Mouse (Mus musculus): ENCODE results near the gene Becn1. TPM values are rescaled to one million over a fixed set of nuclear protein-coding genes. Genes with fewer than 3 reads are reported as not detected.
"Not testable (repeated sequence)": the region's sequence is repeated elsewhere in the genome, so short reads cannot be mapped to it uniquely, and the experiment has no call there.

Gene Becn1
- 178 and 194 TPM in 2 replicates for polyA plus RNA-seq (2015; fragmentation: Nextera tagmentation; extraction: Ambion mirVana)

DNA sequence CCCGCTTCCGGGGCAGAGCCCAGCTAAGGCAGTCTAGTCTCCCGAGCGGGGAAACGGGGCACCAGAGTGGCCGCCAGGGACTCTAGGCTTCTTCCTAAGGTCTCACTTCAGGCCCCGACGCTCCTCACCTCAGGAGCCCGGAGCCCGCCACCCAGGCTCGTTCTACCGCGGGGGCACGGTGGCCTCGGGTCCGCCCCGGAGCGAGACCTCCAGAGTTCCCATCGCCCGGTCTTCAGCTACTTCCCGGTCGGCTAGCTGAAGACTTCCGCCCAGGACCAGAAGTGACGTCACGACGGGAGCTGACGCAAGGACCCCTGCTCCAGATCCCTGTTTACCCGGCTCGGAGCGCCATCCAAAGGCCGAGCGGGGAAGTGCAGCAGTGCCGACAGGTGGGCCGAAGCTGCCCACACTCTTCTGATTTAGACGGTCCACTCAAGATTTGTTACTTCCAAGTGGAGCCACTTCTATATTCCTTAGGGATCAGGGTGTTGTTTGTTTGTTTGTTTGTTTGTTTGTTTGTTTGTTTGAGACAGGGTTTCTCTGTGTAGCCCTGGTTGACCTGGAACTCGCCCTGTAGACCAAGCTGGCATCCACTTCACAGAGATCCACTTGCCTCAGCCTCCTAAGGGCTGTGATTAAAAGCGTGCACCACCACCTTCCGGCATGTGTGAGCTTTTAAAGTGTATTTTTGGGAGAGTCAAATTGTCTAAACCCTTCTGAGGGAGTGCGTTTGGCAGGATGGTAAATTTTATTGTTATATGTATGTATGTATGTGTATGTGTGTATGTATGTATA is at the start of gene Becn1:
TSS of gene Becn1 (minus strand) at position 283 of the 795 bp plus-strand sequence.
- peak; percentile 97 for ATAC-seq
- H3K27ac ChIP-seq, result peak within 1 kb of the TSS; percentile 55
- no peaks in the 10 kb centered on the region for H3K9me3 ChIP-seq
- peaks cover 23% of the 10 kb centered on the region for H3K36me3 ChIP-seq
- H3K4me1 ChIP-seq (replicated peaks), result peaks cover 23% of the 10 kb centered on the region
- no peaks in the 10 kb centered on the region for H3K27me3 ChIP-seq
- WGBS, result 8% methylated on average over 39 of the region's 39 CpGs
- H3K4me2 ChIP-seq (replicated peaks), result peak within 1 kb of the TSS; percentile 83
- H3K4me3 ChIP-seq (replicated peaks), result peak within 1 kb of the TSS; percentile 90
- peak within 1 kb of the TSS; percentile 90 for H3K9ac ChIP-seq (replicated peaks)

DNA sequence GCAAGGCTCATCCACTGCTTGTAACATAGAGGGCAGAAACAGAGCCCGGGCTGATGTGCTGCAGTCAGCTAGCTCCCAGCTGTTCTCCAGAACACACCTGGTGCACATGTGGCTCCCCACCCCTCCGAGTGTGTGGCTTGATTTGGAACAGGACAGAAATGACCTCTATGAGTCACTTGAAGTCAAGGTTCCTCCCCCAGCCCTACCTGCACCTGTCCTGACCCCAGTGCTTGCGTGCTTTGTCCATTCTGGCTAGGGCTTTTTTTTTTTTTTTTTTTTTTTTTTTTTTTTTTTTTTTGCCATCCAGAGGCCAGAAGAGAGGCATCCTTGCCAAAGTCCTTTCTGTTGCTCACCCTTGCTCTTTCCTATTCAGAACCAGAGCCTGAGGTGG is 49.6 kb upstream of the Becn1 start:
- WGBS, result 83% methylated on average over 3 of the region's 3 CpGs
- ATAC-seq, result no peak
- H3K4me1 ChIP-seq (replicated peaks), result no peaks in the 10 kb centered on the region
- H3K36me3 ChIP-seq, result no peaks in the 10 kb centered on the region
- H3K4me3 ChIP-seq (replicated peaks), result no peak overlapping the region
- no peak overlapping the region for H3K4me2 ChIP-seq (replicated peaks)
- no peak overlapping the region for H3K9ac ChIP-seq (replicated peaks)
- no peak overlapping the region for H3K27ac ChIP-seq
- H3K27me3 ChIP-seq, result no peaks in the 10 kb centered on the region
- no peaks in the 10 kb centered on the region for H3K9me3 ChIP-seq

DNA sequence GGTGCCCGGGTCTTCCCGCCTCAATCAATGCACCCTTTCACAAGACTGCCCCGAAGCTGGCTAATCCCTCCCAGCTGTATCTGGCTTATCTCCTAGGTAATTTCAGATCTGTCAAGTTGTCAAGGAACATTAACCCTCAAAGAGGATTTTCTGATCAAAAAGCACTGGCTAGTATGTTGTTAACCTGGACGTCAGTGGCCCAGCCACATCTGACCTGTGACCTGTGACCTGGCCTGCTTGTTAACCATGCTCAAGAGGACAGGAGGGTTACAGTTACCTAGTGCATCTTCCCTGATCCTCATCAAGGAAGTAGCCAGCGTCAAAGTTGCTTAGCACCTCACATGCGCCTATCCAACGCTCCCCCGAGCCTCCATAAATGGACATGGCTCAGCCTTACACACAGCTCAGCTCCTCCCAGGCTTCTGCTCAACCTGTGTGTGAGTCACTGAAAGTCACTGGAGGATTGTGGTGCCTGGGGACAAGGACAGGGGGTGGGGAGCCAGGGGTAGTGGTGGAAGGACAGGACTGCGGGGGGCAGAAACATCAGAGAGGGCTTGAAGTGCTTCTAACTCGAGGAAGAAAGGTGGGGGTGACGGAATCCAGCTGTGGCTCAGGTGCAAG is 49.1 kb upstream of the Becn1 start:
- no peak overlapping the region for H3K4me2 ChIP-seq (replicated peaks)
- no peaks in the 10 kb centered on the region for H3K27me3 ChIP-seq
- H3K27ac ChIP-seq, result no peak overlapping the region
- no peaks in the 10 kb centered on the region for H3K4me1 ChIP-seq (replicated peaks)
- no peak overlapping the region for H3K9ac ChIP-seq (replicated peaks)
- H3K36me3 ChIP-seq, result no peaks in the 10 kb centered on the region
- no peaks in the 10 kb centered on the region for H3K9me3 ChIP-seq
- WGBS, result 53% methylated on average over 11 of the region's 11 CpGs
- no peak for ATAC-seq
- H3K4me3 ChIP-seq (replicated peaks), result no peak overlapping the region

DNA sequence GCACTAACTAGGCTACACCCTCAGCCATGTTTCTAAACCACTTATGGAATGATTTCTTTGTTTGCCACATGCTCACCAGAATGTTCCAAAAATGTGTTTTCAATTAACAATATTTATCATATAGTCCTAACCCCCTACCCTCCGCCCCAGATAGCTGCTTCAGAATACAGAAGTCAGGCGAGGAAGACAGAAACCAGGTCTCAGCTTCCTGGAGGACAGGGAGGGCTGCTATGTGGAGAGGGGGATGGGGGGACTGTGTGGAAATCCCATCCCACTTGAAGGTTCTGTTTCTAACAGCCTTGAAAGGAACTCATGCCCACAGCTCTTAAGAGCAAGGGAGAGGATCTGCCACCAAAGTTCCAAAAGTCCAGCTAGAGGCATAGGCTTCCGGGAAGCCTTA is 47.1 kb upstream of the Becn1 start:
- WGBS, result 86% methylated on average over 3 of the region's 3 CpGs
- Histone ChIP-seq H3K36me3 (no peaks in the 10 kb centered on the region), H3K4me1 (replicated peaks) (no peaks in the 10 kb centered on the region), H3K9me3 (no peaks in the 10 kb centered on the region), H3K27me3 (no peaks in the 10 kb centered on the region), H3K9ac (replicated peaks) (no peak overlapping the region), H3K4me2 (replicated peaks) (no peak overlapping the region), H3K4me3 (replicated peaks) (no peak overlapping the region), H3K27ac (no peak overlapping the region)
- no peak for ATAC-seq

DNA sequence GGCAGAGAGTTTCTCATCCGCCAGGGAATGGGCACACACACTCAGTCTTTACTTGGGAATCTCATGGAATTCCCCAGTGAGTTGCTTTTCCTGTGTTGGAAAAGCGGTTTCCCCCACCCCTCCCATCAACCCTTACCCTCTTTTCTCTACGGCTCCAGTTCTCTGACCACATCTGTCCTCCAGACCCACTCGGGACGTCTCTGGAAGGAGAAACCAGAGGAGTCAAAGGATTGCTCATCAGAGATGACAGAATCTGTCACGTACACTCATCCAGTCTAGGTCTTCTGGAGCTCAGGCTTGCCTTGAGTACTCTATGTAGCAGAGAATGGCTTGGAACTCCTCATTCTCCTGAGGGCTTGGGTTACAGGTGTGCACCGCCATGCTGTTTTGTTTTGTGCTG is 46.7 kb upstream of the Becn1 start:
- H3K4me1 ChIP-seq (replicated peaks), result no peaks in the 10 kb centered on the region
- H3K9me3 ChIP-seq, result no peaks in the 10 kb centered on the region
- H3K4me2 ChIP-seq (replicated peaks), result no peak overlapping the region
- no peak for ATAC-seq
- H3K4me3 ChIP-seq (replicated peaks), result no peak overlapping the region
- H3K36me3 ChIP-seq, result no peaks in the 10 kb centered on the region
- WGBS, result 75% methylated on average over 7 of the region's 7 CpGs
- no peak overlapping the region for H3K27ac ChIP-seq
- no peaks in the 10 kb centered on the region for H3K27me3 ChIP-seq
- no peak overlapping the region for H3K9ac ChIP-seq (replicated peaks)

DNA sequence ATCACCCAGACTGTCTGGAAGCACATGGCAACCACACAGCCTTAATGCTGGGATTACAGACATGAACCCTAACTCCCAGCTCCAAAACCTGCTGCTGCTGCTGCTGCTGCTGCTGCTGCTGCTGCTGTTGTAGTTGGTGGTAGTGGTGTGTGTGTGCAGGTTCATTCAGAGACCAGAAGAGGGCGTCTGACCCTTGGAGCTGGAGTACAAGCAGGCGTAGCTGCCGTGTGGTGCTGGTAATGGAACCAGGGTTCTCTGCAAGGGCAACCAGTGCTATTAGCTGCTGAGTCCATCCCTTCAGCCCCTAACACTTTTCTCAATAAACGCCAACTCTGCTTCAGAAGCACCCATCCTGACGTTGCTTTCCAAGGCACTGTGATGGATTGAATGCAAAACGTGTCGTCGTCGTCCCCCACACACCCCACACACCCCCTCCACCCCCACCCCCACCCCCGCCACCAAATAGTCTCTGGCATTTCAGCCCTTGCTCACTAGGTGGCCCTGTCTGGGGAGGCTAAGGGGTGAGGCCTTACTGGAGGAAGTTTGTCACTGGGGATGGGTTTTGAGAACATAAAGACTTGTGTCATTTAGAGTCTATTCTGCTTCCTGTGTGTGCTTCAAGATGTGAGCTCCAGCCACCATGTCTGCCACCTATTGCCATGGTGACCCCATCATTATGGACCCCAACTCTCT is 45.1 kb upstream of the Becn1 start:
- WGBS, result 80% methylated on average over 10 of the region's 10 CpGs
- no peaks in the 10 kb centered on the region for H3K27me3 ChIP-seq
- no peaks in the 10 kb centered on the region for H3K9me3 ChIP-seq

DNA sequence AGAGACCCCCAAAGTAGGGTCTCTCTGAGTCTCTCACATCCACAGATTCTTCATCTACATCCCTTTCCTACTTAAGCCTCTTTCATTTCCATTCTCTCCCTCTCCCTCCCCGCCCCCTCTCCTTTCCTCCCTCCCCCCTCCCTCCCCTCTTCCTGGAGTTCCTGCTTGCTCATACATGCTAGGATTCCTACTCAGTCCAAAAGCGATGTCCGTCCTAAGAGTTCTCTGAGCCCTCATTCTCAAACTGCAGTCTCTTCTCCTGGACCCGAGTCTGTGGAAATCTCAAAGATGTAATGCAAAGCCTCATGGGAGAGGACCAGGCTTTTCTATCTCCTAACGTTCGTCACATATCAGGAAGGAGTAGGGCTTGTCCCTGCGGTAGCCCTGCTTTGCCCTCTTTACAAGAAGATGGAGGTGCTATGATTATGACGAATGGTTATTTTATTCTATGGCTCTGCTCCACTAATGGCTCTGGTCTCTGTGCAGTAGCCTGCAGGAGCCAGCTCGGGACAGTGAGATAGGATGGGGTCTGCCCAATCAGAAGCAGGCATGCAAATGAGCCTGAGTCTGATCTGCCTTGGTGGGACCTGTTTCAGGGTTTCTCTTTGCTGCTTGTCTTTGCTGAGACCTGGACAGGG is 36.2 kb upstream of the Becn1 start:
- Histone ChIP-seq H3K4me2 (replicated peaks) (peak overlapping the region; percentile 67), H3K4me1 (replicated peaks) (peaks cover 25% of the 10 kb centered on the region), H3K36me3 (no peaks in the 10 kb centered on the region), H3K27ac (peak overlapping the region; percentile 68), H3K27me3 (no peaks in the 10 kb centered on the region), H3K9ac (replicated peaks) (peak overlapping the region; percentile 56; the same call in 1 of the 2 replicates), H3K9me3 (no peaks in the 10 kb centered on the region), H3K4me3 (replicated peaks) (peak overlapping the region; percentile 40)
- WGBS, result 1% methylated on average over 9 of the region's 9 CpGs
- ATAC-seq, result peak; percentile 96

More for the DNA sequence above, 45.1 kb upstream of the Becn1 start:
- Histone ChIP-seq H3K4me1 (replicated peaks) (no peaks in the 10 kb centered on the region), H3K4me3 (replicated peaks) (no peak overlapping the region), H3K27ac (no peak overlapping the region), H3K4me2 (replicated peaks) (no peak overlapping the region), H3K9ac (replicated peaks) (no peak overlapping the region), H3K36me3 (no peaks in the 10 kb centered on the region)
- no peak for ATAC-seq

DNA sequence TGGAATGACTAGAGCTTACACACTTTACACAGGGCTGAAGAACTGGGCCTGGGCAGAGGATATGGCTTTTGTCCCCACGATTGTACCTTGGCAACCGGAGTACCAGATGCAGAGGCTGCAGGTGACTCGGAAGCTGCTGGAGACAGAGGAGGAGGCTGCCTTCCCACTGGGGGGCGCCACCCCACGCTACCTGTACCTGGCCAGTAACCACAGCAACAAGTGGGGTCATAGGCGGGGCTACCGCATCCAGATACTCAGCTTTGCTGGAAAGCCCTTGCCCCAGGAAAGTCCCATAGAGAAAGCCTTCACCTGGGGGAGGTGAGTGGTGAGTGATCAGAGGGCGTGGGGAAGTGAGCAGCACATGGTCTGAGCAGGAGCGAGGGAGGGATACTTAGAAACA is 33.6 kb upstream of the Becn1 start:
- H3K36me3 ChIP-seq, result no peaks in the 10 kb centered on the region
- H3K9ac ChIP-seq (replicated peaks), result no peak overlapping the region
- no peak overlapping the region for H3K4me3 ChIP-seq (replicated peaks)
- ATAC-seq, result no peak
- no peaks in the 10 kb centered on the region for H3K27me3 ChIP-seq
- peaks cover 25% of the 10 kb centered on the region for H3K4me1 ChIP-seq (replicated peaks)
- no peak overlapping the region for H3K27ac ChIP-seq
- 87% methylated on average over 9 of the region's 9 CpGs for WGBS
- H3K4me2 ChIP-seq (replicated peaks), result no peak overlapping the region
- H3K9me3 ChIP-seq, result no peaks in the 10 kb centered on the region

DNA sequence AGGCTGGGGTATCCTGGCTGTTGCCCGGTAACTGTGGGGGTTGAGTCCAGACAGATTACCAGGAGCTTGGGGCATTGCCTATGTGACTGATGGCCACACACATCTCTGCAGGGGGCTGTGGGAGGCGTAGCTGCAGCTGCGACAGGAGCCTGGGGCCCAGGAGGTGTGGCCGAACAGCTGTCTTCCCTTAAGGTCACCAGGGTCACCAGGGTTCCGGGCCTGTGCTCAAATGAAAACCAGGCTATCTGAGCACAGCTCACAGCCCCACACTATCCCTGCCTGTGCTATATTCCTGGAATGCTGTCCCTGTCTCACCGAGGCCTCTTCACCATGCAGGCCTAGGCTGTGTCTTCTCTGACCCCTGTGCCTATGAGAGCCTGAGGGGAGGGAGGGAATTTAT is 32.4 kb upstream of the Becn1 start:
- Histone ChIP-seq H3K27me3 (no peaks in the 10 kb centered on the region), H3K4me2 (replicated peaks) (no peak overlapping the region), H3K27ac (no peak overlapping the region), H3K4me3 (replicated peaks) (no peak overlapping the region), H3K36me3 (no peaks in the 10 kb centered on the region), H3K4me1 (replicated peaks) (peaks cover 25% of the 10 kb centered on the region), H3K9me3 (no peaks in the 10 kb centered on the region), H3K9ac (replicated peaks) (no peak overlapping the region)
- no peak for ATAC-seq
- 3% methylated on average over 6 of the region's 6 CpGs for WGBS

DNA sequence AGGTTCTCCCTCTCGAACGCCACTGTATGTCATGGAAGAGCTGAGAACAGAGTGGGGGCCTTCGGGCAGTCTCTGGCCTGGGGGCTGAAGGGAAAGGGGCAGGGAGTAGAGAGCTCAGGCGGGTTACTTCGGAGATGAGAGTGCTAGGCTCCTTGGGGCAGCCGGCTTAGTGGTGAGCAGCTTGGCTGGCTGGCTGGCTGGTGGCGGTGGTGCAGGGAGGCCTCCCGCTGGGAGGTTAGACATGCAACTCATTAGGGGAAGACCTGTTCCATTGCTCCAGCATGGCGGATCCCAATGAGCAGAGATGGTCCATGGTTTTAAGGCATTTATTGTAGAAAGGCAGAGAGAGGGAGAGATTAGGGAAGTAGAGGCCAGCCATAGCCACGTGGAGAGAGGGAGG is 31.9 kb upstream of the Becn1 start:
- no peak overlapping the region for H3K4me3 ChIP-seq (replicated peaks)
- H3K4me2 ChIP-seq (replicated peaks), result no peak overlapping the region
- no peak overlapping the region for H3K9ac ChIP-seq (replicated peaks)
- H3K27ac ChIP-seq, result no peak overlapping the region
- ATAC-seq, result no peak
- peaks cover 25% of the 10 kb centered on the region for H3K4me1 ChIP-seq (replicated peaks)
- no peaks in the 10 kb centered on the region for H3K36me3 ChIP-seq
- H3K27me3 ChIP-seq, result no peaks in the 10 kb centered on the region
- 22% methylated on average over 10 of the region's 10 CpGs for WGBS
- H3K9me3 ChIP-seq, result no peaks in the 10 kb centered on the region

DNA sequence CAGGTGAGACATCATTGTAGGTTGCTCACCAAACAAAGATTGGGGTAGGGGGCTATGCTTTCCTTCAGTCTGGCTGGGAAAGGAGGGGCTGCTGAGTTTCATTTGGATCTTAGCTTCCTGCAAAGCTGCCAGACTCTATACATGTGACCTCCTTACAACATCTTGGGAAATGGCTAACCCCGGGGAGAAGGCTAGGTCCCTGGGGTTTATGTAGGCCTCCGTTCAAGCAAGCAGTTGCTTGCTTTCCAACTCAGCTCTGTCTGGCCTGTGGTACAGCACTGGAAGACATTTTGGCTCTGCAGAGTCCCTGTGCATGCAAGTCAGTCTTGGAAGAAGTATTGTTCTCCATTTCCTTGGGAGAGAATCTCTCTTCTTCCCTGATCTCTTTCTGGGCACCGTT is 30.5 kb upstream of the Becn1 start:
- 88% methylated on average over 3 of the region's 3 CpGs for WGBS
- H3K4me3 ChIP-seq (replicated peaks), result no peak overlapping the region
- H3K4me1 ChIP-seq (replicated peaks), result peaks cover 14% of the 10 kb centered on the region
- no peak overlapping the region for H3K9ac ChIP-seq (replicated peaks)
- H3K27me3 ChIP-seq, result no peaks in the 10 kb centered on the region
- no peaks in the 10 kb centered on the region for H3K9me3 ChIP-seq
- H3K27ac ChIP-seq, result no peak overlapping the region
- ATAC-seq, result no peak
- no peaks in the 10 kb centered on the region for H3K36me3 ChIP-seq
- no peak overlapping the region for H3K4me2 ChIP-seq (replicated peaks)

DNA sequence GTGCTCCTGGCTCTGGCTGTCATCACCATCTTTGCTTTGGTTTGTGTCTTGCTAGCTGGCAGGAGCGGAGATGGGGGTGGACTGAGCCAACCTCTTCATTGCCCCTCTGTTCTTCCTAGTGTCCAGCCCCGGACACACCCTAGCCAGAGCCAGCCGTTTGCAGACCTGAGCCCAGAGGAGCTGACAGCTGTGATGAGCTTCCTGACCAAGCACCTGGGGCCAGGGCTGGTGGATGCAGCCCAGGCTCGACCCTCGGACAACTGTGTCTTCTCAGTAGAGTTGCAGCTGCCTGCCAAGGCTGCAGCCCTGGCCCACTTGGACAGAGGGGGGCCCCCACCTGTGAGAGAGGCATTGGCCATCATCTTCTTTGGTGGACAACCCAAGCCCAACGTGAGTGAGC is 28.9 kb upstream of the Becn1 start:
- not testable (repeated sequence) for H3K4me2 ChIP-seq (replicated peaks); H3K4me1 ChIP-seq (replicated peaks); H3K9ac ChIP-seq (replicated peaks); H3K9me3 ChIP-seq; H3K4me3 ChIP-seq (replicated peaks); H3K27ac ChIP-seq; H3K36me3 ChIP-seq; H3K27me3 ChIP-seq; ATAC-seq
- 85% methylated on average over 6 of the region's 6 CpGs for WGBS
